8 mouse cellular contexts compared by ENCODE assay signal in genomic region chr2:26380131-26380771, GRCm38 (mm10). TPM values are rescaled to one million over a fixed set of nuclear protein-coding genes. Genes with fewer than 3 reads are reported as not detected.
A peak's percentile ranks its signal among the peaks of the same experiment; 100 is the strongest.
DNase-seq lines count a peak whose midpoint lies in the region; ATAC-seq and TF ChIP-seq lines count a peak whose summit lies in the region.

TSS of gene Snapc4 (minus strand) at chr2:26380653.

- H3K4me3 ChIP-seq in forebrain, postnatal 0 days (ENCODE audit: low read depth, low read length), result peak within 1 kb of the TSS; percentile 54
- peak within 1 kb of the TSS; percentile 55 for H3K4me3 ChIP-seq in lung, postnatal 0 days (ENCODE audit: low read depth, low read length)

- TF ChIP-seq CTCF in forebrain, postnatal 0 days (IDR thresholded peaks at IDR 0.05; ENCODE audit: low read depth), result 0 out of 2 replicates have a peak, but pooled peaks have one; percentile 3
- TF ChIP-seq CTCF in lung, postnatal 0 days (IDR thresholded peaks at IDR 0.05), result no peak

- peak; percentile 68 for DNase-seq in MEL-GATA-1-ER (ENCODE audit: extremely low read depth, low read depth)
- peak; percentile 84 to 88 for DNase-seq in cerebellum, adult 18-20 months
- peak; percentile 85 for DNase-seq in forebrain, postnatal 0 days
- peak; percentile 85 for DNase-seq in heart, postnatal 4 days
- peak; percentile 85 for DNase-seq in layer of hippocampus, adult 9-11 months
- DNase-seq in lung, postnatal 0 days (ENCODE audit: low spot score), result peak; percentile 94
- peak; percentile 82 for DNase-seq in ovary, postnatal 36 days (ENCODE audit: low spot score)
- peak; percentile 85 for DNase-seq in thymus, postnatal 25 days

- H3K27me3 ChIP-seq in forebrain, postnatal 0 days (ENCODE audit: insufficient read depth, low read length), result no peaks in the 10 kb centered on the region
- H3K27me3 ChIP-seq in lung, postnatal 0 days (replicated peaks; ENCODE audit: insufficient read depth, low read length), result no peaks in the 10 kb centered on the region

- peak within 1 kb of the TSS; percentile 35; the same call in 1 of the 2 replicates for H3K27ac ChIP-seq in forebrain, postnatal 0 days (ENCODE audit: low read depth, low read length)
- H3K27ac ChIP-seq in lung, postnatal 0 days (ENCODE audit: low read length), result peak within 1 kb of the TSS; percentile 51

- no peaks in the 10 kb centered on the region for H3K9me3 ChIP-seq in forebrain, postnatal 0 days (ENCODE audit: low read length)
- H3K9me3 ChIP-seq in lung, postnatal 0 days (ENCODE audit: low read length), result no peaks in the 10 kb centered on the region

- H3K9ac ChIP-seq in forebrain, postnatal 0 days, result peak within 1 kb of the TSS; percentile 57
- peak within 1 kb of the TSS; percentile 57 for H3K9ac ChIP-seq in lung, postnatal 0 days (replicated peaks; ENCODE audit: low read depth)

- H3K4me1 ChIP-seq in forebrain, postnatal 0 days (ENCODE audit: insufficient read depth), result 0 out of 2 replicates have a peak, but pooled peaks cover 5% of the 10 kb centered on the region
- no peaks in the 10 kb centered on the region for H3K4me1 ChIP-seq in lung, postnatal 0 days (ENCODE audit: insufficient read depth, low read depth, low read length)

- peak; percentile 99 for ATAC-seq in forebrain, postnatal 0 days
- ATAC-seq in lung, postnatal 0 days, result peak; percentile 98

- no peak for TF ChIP-seq EP300 in lung, postnatal 0 days (IDR thresholded peaks at IDR 0.05)

- peaks cover 59% of the 10 kb centered on the region for H3K36me3 ChIP-seq in forebrain, postnatal 0 days (ENCODE audit: insufficient read depth)
- peaks cover 18% of the 10 kb centered on the region for H3K36me3 ChIP-seq in lung, postnatal 0 days (ENCODE audit: insufficient read depth, low read length)

- WGBS in forebrain, postnatal 0 days, result under 1% methylated on average over 38 of the region's 38 CpGs
- under 1% methylated on average over 38 of the region's 38 CpGs for WGBS in lung, postnatal 0 days

- peak within 1 kb of the TSS; percentile 72 for H3K4me2 ChIP-seq in forebrain, postnatal 0 days (ENCODE audit: low read depth)
- H3K4me2 ChIP-seq in lung, postnatal 0 days (replicated peaks; ENCODE audit: low read depth, low read length), result peak within 1 kb of the TSS; percentile 92

RNA-seq across cellular contexts. Expression of gene Snapc4, which starts in this region (rescaled TPM):
- 56.7 and 58.6 TPM in 2 replicates for total RNA-seq in forebrain, postnatal 0 days (2014; rRNA removed)
- 14.9 and 19.1 TPM in 2 replicates for polyA plus RNA-seq in forebrain, postnatal 0 days (2015; fragmentation: Nextera tagmentation; extraction: Ambion mirVana)
- total RNA-seq in heart, postnatal 4 days (2021), result 10 to 100 TPM; 20.8 to 21.0 TPM
- 7.4 and 9.3 TPM in 2 replicates for polyA plus RNA-seq in lung, postnatal 0 days (2015; fragmentation: Nextera tagmentation; extraction: Ambion mirVana)

Comparison
In these comparisons a context has a peak if more than half of its experiments do, and no peak if none do; other contexts are left out.
1. Peak in every context shown above with its lines: DNase-seq, ATAC-seq, H3K4me3 ChIP-seq and H3K27ac ChIP-seq.